In the genomic region with DNA sequence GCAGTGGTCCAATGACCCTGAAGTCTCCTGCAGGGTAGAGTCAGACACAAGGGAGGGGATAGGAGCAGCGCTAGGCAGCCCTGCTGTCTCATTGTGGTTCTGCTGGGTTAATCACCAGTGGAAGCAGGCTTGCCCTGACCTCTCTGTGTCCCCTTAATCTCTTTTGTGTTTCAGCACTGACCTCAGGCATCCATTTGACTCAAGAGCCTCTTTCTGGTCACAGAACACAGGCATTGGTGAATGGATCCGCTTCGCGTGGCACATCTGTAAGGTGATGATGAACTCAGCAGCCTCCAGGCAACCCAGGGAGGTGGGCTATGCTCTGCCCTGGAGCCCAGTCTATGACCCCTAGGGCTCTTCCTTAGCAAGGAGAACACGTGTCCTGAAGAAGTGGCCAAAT, we compare ENCODE assay signal across 31 mouse cellular contexts. TPM values are rescaled to one million over a fixed set of nuclear protein-coding genes. Genes with fewer than 3 reads are reported as not detected.
DNase-seq lines count a peak whose midpoint lies in the region; ATAC-seq lines count a peak whose summit lies in the region.
"Had no signal": no experiment of that assay in that cellular context is flagged by ENCODE, and none has a peak within 500 bp of the region (broad histone marks: within the 10 kb centered on the region; RNA-seq: fewer than 3 reads in every experiment).

No protein-coding gene starts in this region.

- H3K9ac ChIP-seq in hindbrain, embryonic 11.5 days (ENCODE audit: low read depth, low read length): no peak overlapping the region
- no peak overlapping the region for H3K9ac ChIP-seq in hindbrain, embryonic 16.5 days (ENCODE audit: low read depth, low read length)
- H3K9ac ChIP-seq: embryonic facial prominence, embryonic 12.5 days; forebrain, embryonic 15.5 days; heart, embryonic 15.5 days; hindbrain, embryonic 13.5 days; kidney, embryonic 15.5 days; limb, embryonic 12.5 days; liver, embryonic 15.5 days; lung, embryonic 14.5 days; midbrain, embryonic 13.5 days had no signal

- H3K4me1 ChIP-seq in hindbrain, embryonic 11.5 days (replicated peaks; ENCODE audit: control insufficient read depth, insufficient read depth, low read length): no peaks in the 10 kb centered on the region
- no peaks in the 10 kb centered on the region for H3K4me1 ChIP-seq in hindbrain, embryonic 16.5 days (ENCODE audit: control insufficient read depth, insufficient read depth, low read depth, low read length)
- peaks cover 11% of the 10 kb centered on the region for H3K4me1 ChIP-seq in embryonic facial prominence, embryonic 10.5 days
- H3K4me1 ChIP-seq: forebrain, embryonic 15.5 days; heart, embryonic 15.5 days; hindbrain, embryonic 13.5 days; kidney, embryonic 15.5 days; liver, embryonic 15.5 days had no signal

- no peaks in the 10 kb centered on the region for H3K9me3 ChIP-seq in hindbrain, embryonic 11.5 days (ENCODE audit: control insufficient read depth, low read length)
- H3K9me3 ChIP-seq in hindbrain, embryonic 16.5 days (ENCODE audit: control insufficient read depth, low read length): no peaks in the 10 kb centered on the region
- H3K9me3 ChIP-seq in embryonic facial prominence, embryonic 10.5 days: no peaks in the 10 kb centered on the region
- H3K9me3 ChIP-seq: embryonic facial prominence, embryonic 12.5 days; forebrain, embryonic 15.5 days; heart, embryonic 10.5 days; heart, embryonic 15.5 days; hindbrain, embryonic 13.5 days; kidney, embryonic 15.5 days; limb, embryonic 12.5 days; liver, embryonic 15.5 days; midbrain, embryonic 13.5 days had no signal

- H3K27ac ChIP-seq in hindbrain, embryonic 11.5 days (ENCODE audit: low read depth, low read length): no peak overlapping the region
- H3K27ac ChIP-seq in hindbrain, embryonic 16.5 days (ENCODE audit: low read depth, low read length): no peak overlapping the region
- no peak overlapping the region; the same call in 1 of the 2 replicates for H3K27ac ChIP-seq in embryonic facial prominence, embryonic 10.5 days (replicated peaks)
- H3K27ac ChIP-seq: embryonic facial prominence, embryonic 12.5 days; forebrain, embryonic 15.5 days; gastrocnemius, adult 2 months; heart, embryonic 10.5 days; heart, embryonic 15.5 days; hindbrain, embryonic 13.5 days; kidney, embryonic 15.5 days; left cerebral cortex, adult 2 months; limb, embryonic 12.5 days; liver, embryonic 15.5 days; midbrain, embryonic 13.5 days had no signal

- no peak for ATAC-seq in hindbrain, embryonic 11.5 days (ENCODE audit: low FRiP score)
- no peak for ATAC-seq in hindbrain, embryonic 16.5 days
- no peak for ATAC-seq in monocyte, adult 5-6 weeks (replicated peaks; ENCODE audit: insufficient number of reproducible peaks, low FRiP score, low TSS enrichment, poor library complexity, severe bottlenecking)
- ATAC-seq: CD4-positive, CD25-positive, alpha-beta regulatory T cell, adult 4 months; forebrain, embryonic 15.5 days; inflammation-experienced regulatory T-cells, adult 6 months; midbrain, embryonic 13.5 days had no signal

- no peak overlapping the region for H3K4me2 ChIP-seq in hindbrain, embryonic 11.5 days (replicated peaks; ENCODE audit: low read depth, low read length)
- no peak overlapping the region for H3K4me2 ChIP-seq in hindbrain, embryonic 16.5 days (ENCODE audit: low read length)
- H3K4me2 ChIP-seq: embryonic facial prominence, embryonic 12.5 days; forebrain, embryonic 15.5 days; heart, embryonic 15.5 days; hindbrain, embryonic 13.5 days; kidney, embryonic 15.5 days; limb, embryonic 12.5 days; liver, embryonic 15.5 days; lung, embryonic 14.5 days; midbrain, embryonic 13.5 days had no signal

- H3K27me3 ChIP-seq in hindbrain, embryonic 11.5 days (ENCODE audit: control insufficient read depth, insufficient read depth, low read length): peaks cover 6% of the 10 kb centered on the region
- no peaks in the 10 kb centered on the region for H3K27me3 ChIP-seq in hindbrain, embryonic 16.5 days (replicated peaks; ENCODE audit: control insufficient read depth, insufficient read depth, low read length)
- H3K27me3 ChIP-seq in embryonic facial prominence, embryonic 10.5 days (replicated peaks; ENCODE audit: low read depth, poor library complexity, severe bottlenecking): peaks cover 61% of the 10 kb centered on the region
- H3K27me3 ChIP-seq: embryonic facial prominence, embryonic 12.5 days; forebrain, embryonic 15.5 days; heart, embryonic 15.5 days; kidney, embryonic 15.5 days; limb, embryonic 12.5 days; liver, embryonic 15.5 days had no signal

- H3K4me3 ChIP-seq in hindbrain, embryonic 11.5 days (ENCODE audit: low read depth, low read length): no peak overlapping the region
- H3K4me3 ChIP-seq in hindbrain, embryonic 16.5 days (ENCODE audit: low read length): no peak overlapping the region
- H3K4me3 ChIP-seq in embryonic facial prominence, embryonic 10.5 days: no peak overlapping the region
- H3K4me3 ChIP-seq: embryonic facial prominence, embryonic 12.5 days; forebrain, embryonic 15.5 days; gastrocnemius, adult 2 months; heart, embryonic 10.5 days; heart, embryonic 15.5 days; hindbrain, embryonic 13.5 days; kidney, embryonic 15.5 days; left cerebral cortex, adult 2 months; limb, embryonic 12.5 days; liver, embryonic 15.5 days; midbrain, embryonic 13.5 days had no signal

- DNase-seq in hindbrain, embryonic 11.5 days (ENCODE audit: low spot score): peak; percentile 18
- peak; percentile 82 for DNase-seq in embryo, embryonic 10.5 days (ENCODE audit: low spot score)
- DNase-seq in embryonic facial prominence, embryonic 10.5 days (ENCODE audit: low spot score): peak; percentile 23
- DNase-seq in retina, postnatal 1 day: peak; percentile 27
- DNase-seq in right cerebral cortex, postnatal 25 days: no peak
- DNase-seq: adrenal gland, postnatal 14 days; cerebellum, adult 11 months; cerebellum, adult 9-10 months; cerebellum, postnatal 36 days; gastrocnemius, adult 2 months; kidney, adult 11 months; kidney, postnatal 25 days; lung, embryonic 14.5 days; lung, postnatal 14 days; right cerebral cortex, adult 18-20 months; right cerebral cortex, postnatal 4 days; thymus, postnatal 4 days had no signal

- H3K36me3 ChIP-seq in hindbrain, embryonic 11.5 days (ENCODE audit: control insufficient read depth, insufficient read depth, low read length): no peaks in the 10 kb centered on the region
- H3K36me3 ChIP-seq in hindbrain, embryonic 16.5 days (ENCODE audit: control insufficient read depth, insufficient read depth, low read length): no peaks in the 10 kb centered on the region
- no peaks in the 10 kb centered on the region for H3K36me3 ChIP-seq in embryonic facial prominence, embryonic 10.5 days (replicated peaks)
- H3K36me3 ChIP-seq: embryonic facial prominence, embryonic 12.5 days; forebrain, embryonic 15.5 days; heart, embryonic 10.5 days; heart, embryonic 15.5 days; hindbrain, embryonic 13.5 days; kidney, embryonic 15.5 days; limb, embryonic 12.5 days; liver, embryonic 15.5 days; midbrain, embryonic 13.5 days had no signal

- WGBS in hindbrain, embryonic 11.5 days: 12% methylated on average over 5 of the region's 5 CpGs
- WGBS in hindbrain, embryonic 16.5 days: 16% methylated on average over 5 of the region's 5 CpGs
- 24% methylated on average over 5 of the region's 5 CpGs for WGBS in embryonic facial prominence, embryonic 10.5 days

RNA-seq across cellular contexts. Expression of a gene that starts 39.6 kb away (rescaled TPM):
- 14.4 and 21.3 TPM in 2 replicates for polyA plus RNA-seq in hindbrain, embryonic 11.5 days (2014; fragmentation: Nextera tagmentation; extraction: Ambion mirVana)
- 26.4 and 33.7 TPM in 2 replicates for polyA plus RNA-seq in hindbrain, embryonic 16.5 days (2015; fragmentation: Nextera tagmentation; extraction: Ambion mirVana)
- 4.0 and 5.0 TPM in 2 replicates for polyA plus RNA-seq in embryonic facial prominence, embryonic 10.5 days (2016; fragmentation: Nextera tagmentation; extraction: Ambion mirVana)
- 1.3 to 12.4 TPM (median 2.1 TPM) in 3 replicates for total RNA-seq in monocyte, adult 5-6 weeks (2017)
- polyA plus RNA-seq: CD4-positive, CD25-positive, alpha-beta regulatory T cell, adult 4 months had no signal
